Mouse (Mus musculus): ENCODE data around the gene Tmem50b.
"Not testable (repeated sequence)": the region's sequence is repeated elsewhere in the genome, so short reads cannot be mapped to it uniquely, and the experiment has no call there.

Gene Tmem50b

DNA sequence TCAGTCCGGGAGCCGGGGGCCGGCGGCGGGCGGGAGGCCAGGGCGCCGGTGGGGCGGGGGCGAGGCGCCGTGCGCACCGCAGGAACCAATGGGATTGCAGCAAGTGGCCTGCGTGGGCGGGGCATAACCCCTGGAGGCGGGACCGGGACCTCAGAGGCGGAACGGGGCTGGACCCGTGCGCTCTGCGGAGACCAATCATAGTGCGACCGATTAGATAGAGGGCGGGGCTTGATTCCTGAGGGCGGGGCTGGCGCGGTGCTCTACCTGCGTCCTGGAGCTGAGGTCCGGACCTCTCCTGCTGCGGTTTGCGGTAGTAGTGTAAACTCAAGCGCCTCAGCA lies at the start of gene Tmem50b:
TSS of gene Tmem50b (minus strand) at position 129 of the 339 bp plus-strand sequence.
- DNase-seq (ENCODE audit: low spot score) = peak; percentile 98

DNA sequence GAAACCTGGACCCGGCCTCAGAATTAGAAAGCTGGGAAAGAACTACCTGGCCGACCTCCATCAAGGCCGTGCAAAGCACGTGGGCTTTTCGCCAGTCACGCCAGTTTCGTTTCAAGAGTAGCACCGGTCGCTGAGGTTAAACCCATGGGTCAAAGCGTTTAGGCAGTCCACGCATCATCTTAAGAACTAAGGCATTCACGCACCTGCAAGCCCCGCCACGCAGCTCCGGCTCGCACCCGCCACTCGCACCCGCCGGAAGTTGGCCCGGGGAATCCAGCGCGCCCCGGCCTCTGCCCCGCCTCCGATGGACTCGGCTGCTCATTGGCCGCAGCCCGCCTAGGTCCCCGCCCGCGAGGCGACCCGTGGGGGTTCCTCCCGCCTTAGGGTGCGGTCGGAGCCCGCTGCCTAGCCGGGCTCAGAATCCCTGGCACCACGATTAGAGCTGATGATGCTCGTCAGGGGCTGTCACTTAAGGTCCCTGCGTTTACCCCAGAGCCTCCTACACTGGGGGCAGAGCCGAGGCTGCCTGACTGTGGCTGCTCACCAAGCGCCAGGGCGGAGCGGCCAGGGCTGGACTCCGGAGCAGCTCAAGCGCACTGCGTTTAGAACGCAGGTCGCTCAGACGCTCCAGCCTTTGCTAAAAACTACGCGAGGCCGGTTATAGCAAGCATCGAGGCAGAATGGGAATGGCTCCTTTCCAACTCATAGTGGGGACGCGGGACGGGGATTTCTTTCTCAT lies 49.2 kb upstream of the Tmem50b start, which contains the start of gene Gart:
TSS of gene Gart (minus strand) at position 272 of the 739 bp plus-strand sequence.
- peak; percentile 94 for DNase-seq (ENCODE audit: low spot score)

- no peak for DNase-seq (ENCODE audit: low spot score)
These were observed 48.5 kb upstream of the Tmem50b start for GRCm38 (mm10) chr16:91645995-91646602.

DNA sequence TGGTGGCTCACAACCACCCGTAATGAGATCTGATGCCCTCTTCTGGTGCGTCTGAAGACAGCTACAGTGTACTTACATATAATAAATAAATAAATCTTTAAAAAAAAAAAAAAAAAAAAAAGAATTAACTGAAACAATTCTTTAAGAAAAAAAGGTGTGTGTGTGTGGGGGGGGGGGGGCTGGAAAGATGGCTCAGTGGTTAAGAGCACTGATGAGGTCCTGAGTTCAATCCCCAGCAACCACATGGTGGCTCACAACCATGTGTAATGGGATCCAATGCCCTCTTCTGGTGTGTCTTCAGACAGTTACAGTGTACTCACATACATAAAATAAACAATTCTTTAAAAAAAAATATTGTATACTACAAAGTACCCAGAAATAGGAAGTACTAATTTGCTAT lies 47.8 kb upstream of the Tmem50b start:
- not testable (repeated sequence) for DNase-seq (ENCODE audit: low spot score)

- no peak for DNase-seq (ENCODE audit: low spot score)
These were observed 47.3 kb upstream of the Tmem50b start for GRCm38 (mm10) chr16:91644901-91645300.

DNA sequence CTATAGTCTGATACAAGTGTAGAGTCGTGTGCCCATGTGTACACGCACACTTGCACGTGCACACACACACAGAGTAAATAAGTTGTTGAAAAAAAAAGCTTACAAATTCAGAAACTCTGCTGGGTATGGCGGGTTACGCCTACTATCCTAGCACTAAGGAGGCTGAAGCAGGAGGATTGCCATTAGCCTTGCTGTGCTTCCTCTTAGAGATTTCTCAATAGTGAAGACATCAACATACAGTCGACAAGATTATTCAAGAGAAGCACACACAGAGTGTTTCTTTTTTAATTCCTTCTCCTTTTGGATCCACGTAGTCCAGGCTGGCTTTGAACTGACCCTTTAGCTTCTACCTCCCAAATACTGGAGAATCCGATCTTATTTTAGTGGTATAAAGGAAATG lies 42.6 kb upstream of the Tmem50b start:
- DNase-seq (ENCODE audit: low spot score) = no peak

- DNase-seq (ENCODE audit: low spot score) = no peak
These were observed 42.0 kb upstream of the Tmem50b start for GRCm38 (mm10) chr16:91639636-91640035.

DNA sequence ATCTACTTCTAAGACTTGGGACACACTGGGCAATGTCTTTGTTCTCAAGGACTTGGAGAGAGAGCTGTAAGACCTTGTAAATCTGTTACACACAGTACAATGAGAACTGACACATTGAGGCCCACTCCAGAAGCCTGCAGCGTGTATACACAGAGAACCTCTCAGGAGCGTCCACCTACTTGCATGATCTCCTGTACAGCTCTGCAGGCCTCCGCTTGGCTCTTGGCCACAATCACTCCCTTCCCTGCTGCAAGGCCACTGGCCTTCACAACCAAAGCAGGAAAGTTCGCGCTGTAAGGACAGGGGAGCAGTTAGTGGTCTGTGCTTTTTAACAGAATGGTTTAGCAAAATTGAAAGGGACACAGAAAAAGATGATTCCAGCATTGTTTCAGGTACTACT lies 41.6 kb upstream of the Tmem50b start:
- DNase-seq (ENCODE audit: low spot score) = peak; percentile 87

DNA sequence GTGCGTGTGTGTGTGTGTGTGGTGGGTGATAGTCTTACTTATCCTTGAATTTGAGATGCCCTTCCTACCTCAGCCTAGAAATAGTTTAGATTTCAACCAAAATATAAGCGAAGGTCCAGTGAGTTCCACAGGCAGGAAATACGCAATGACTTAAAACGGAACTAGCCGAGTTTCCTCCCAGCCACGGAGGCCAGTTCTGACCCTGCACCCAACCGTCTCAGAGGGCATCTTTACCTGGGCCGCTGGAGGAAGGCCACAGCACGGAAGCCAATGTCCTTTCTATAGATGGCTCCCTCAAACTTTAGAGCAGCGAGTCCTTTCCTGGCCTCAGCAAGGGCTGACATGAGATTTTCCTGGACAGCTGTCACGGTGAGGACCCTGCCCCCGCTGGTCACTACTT lies 36.0 kb upstream of the Tmem50b start:
- no peak for DNase-seq (ENCODE audit: low spot score)

GRCm38 (mm10) chr16:91632940-91633339 lies 35.3 kb upstream of the Tmem50b start:
- no peak for DNase-seq (ENCODE audit: low spot score)

DNA sequence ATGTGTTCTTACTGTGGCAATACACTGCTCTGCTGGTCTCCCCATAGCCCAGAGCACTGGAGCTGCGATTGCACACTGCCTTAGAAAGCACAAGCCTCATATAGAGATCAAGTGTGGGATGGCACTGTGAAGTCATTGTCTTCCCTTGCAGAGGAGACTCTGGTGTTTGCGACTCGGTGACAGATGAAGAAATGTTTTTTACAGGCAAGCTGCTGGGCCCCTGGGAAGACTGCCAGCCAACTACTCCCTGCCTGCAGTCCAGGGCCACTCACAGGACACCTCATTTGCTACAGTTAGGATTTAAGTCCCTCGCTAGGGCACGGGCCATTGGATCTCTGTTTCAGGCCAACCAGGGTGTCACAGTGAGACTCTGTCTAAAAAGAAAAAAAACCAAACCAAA lies 34.8 kb upstream of the Tmem50b start:
- peak; percentile 77 for DNase-seq (ENCODE audit: low spot score)

DNA sequence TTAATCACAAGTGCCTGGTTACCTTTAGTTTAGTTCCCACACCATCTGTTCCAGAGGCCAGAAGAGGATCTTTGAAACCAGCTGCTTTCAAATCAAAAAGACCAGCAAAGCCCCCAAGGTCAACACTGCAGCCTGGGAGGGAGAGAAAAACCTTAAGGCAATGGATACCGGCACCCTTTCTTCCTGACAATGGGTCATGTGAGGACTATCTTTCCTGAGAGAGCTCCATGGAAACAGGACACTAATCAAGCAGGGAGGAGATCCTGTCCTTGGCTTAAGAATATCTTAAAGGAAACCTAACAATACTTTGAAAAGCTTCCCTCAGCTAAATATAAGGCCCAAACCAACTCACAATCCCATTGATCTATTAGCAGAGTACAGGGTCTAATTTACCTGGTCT lies 33.0 kb upstream of the Tmem50b start:
- no peak for DNase-seq (ENCODE audit: low spot score)

DNA sequence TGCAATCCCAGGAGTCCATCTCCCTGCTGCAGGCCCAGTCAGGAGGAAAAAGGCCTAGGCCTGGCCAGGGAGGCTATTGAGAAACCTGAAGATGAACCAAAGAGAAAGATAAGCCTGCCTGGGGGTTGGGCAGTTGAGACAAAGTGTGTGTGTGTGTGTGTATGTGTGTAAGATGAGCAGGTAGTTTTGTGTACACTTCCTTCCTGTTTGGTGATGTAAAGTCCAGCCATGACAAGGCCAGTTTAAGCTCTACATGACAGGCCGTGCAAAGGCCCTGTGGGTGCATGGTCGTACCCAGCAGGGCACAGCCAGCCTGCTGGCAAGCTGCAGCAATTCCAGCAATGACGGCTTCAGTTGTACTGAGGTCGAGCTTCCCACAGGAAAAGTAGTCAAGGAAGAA lies 32.1 kb upstream of the Tmem50b start:
- DNase-seq (ENCODE audit: low spot score) = no peak

GRCm38 (mm10) chr16:91628673-91629072 lies 31.1 kb upstream of the Tmem50b start:
- DNase-seq (ENCODE audit: low spot score) = no peak

- no peak for DNase-seq (ENCODE audit: low spot score)
These were observed 30.2 kb upstream of the Tmem50b start for GRCm38 (mm10) chr16:91627831-91628230.

DNA sequence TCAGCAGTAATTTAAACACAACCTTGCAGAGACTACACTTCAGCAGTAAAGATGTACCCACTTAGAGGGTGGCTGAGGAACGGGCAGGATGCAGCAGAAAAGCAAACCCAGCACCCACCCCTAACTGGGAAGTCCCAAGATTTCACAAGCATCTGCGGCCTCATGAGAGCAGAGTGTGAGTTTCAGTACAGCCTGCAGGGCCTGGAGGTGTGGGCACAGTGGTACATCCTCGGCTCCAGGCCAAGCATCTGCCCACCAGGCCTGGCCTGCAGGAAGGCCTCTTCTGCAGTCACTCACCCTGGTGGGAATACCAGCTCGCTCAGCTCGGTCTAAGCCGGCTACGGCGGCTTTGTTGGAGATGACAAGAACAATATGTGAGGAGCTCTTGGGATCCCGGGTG lies 25.5 kb upstream of the Tmem50b start:
- no peak for DNase-seq (ENCODE audit: low spot score)

GRCm38 (mm10) chr16:91620991-91621390 lies 23.4 kb upstream of the Tmem50b start:
- no peak for DNase-seq (ENCODE audit: low spot score)

GRCm38 (mm10) chr16:91620185-91620584 lies 22.6 kb upstream of the Tmem50b start:
- DNase-seq (ENCODE audit: low spot score) = no peak

DNA sequence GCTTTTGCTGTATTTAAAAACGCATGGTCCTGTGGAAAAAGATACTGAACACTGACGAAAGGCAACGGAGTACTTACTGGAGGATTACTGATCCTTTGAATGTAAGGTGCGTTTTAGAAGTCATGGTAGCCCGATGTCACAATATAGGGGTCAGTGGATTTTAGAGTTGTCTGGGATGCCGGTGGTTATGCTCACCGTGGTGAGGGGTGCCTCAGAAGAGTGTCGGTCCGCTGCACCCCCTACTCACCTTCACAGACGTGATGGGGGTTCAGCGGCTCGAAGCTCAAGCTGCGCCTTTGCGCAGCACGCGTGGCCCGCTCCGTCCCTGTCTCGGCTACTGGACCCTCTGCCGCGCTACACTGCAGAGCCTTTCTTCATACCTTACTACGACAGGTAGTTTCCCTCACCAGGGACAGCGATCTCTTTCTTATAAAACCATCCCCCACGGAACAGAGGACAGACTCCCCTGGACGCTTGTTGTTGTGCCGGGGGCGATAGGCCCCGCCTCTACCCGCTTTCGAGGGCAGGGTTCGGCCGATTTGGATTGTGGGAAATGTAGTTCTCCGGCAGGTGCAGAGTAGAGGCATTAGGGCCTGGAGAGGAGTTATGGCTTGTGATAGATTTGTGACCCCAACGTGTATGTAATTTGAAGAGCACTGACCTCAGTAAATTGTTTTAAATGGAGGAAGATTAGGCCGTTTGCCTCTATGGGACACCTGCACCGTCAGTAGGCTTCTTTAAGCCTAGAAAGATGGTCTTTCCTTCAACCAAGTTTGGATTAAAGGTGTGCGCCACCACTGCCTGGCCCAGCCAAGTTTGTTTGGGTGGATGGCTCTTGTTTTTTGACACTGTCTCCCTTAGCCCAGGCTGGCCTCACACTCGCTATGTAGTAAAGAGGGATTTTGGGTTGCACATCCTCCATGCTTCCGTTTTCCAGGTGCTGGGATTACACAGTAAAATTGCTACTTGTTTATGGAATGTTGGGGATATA lies 21.2 kb upstream of the Tmem50b start, which contains the start of gene Dnajc28:
TSS of gene Dnajc28 (minus strand) at position 516 of the 991 bp plus-strand sequence.
- peak; percentile 83 for DNase-seq (ENCODE audit: low spot score)

- no peak for DNase-seq (ENCODE audit: low spot score)
These were observed 17.0 kb upstream of the Tmem50b start for GRCm38 (mm10) chr16:91614552-91614951.

GRCm38 (mm10) chr16:91612525-91612924 lies 14.9 kb upstream of the Tmem50b start:
- no peak for DNase-seq (ENCODE audit: low spot score)

GRCm38 (mm10) chr16:91611248-91611647 lies 13.6 kb upstream of the Tmem50b start:
- no peak for DNase-seq (ENCODE audit: low spot score)

Measured in testis, postnatal 14 days (tissue).